Mouse (Mus musculus) lung, embryonic 16.5 days (tissue): ENCODE measurements around the gene Asb3. TPM values are rescaled to one million over a fixed set of nuclear protein-coding genes. Genes with fewer than 3 reads are reported as not detected.
A peak's percentile ranks its signal among the peaks of the same experiment; 100 is the strongest.

Experiments
- ATAC-seq: fragments of 200-750 bp; cut with Nextera tagmentation; 2 replicates; pipeline ENCODE4 v1.8.0; 2017; ENCODE audit warnings: low read depth, mild to moderate bottlenecking, moderate library complexity
- H3K27ac ChIP-seq: fragments of 300-500 bp; sonication (generic); 2 replicates; pipeline ENCODE4 v1.5.1; 2014; ENCODE audit warnings: mild to moderate bottlenecking, control low read depth, low read length
- H3K27me3 ChIP-seq: fragments of 300-500 bp; sonication (generic); 2 replicates; pipeline ENCODE4 v1.6.1; 2014; ENCODE audit warnings: low read depth, low read length, mixed read lengths; ENCODE audit not compliant: control insufficient read depth, insufficient read depth
- H3K36me3 ChIP-seq: fragments of 300-500 bp; sonication (generic); 2 replicates; pipeline ENCODE4 v1.6.1; 2014; ENCODE audit warnings: low read length; ENCODE audit not compliant: control insufficient read depth, insufficient read depth
- H3K4me1 ChIP-seq: fragments of 300-500 bp; sonication (generic); replicated peaks from 2 replicates; pipeline ENCODE4 v1.6.1; 2014; ENCODE audit warnings: low read length, mixed read lengths; ENCODE audit not compliant: control insufficient read depth, insufficient read depth
- H3K4me2 ChIP-seq: fragments of 300-500 bp; sonication (generic); 2 replicates; pipeline ENCODE4 v1.6.1; 2014; ENCODE audit warnings: low read depth, low read length, control low read depth
- H3K4me3 ChIP-seq: fragments of 300-500 bp; sonication (generic); 2 replicates; pipeline ENCODE4 v1.5.1; 2014; ENCODE audit warnings: mild to moderate bottlenecking, low read length, control low read depth
- H3K9ac ChIP-seq: fragments of 300-500 bp; sonication (generic); 2 replicates; pipeline ENCODE4 v1.6.1; 2014; ENCODE audit warnings: low read length, control low read depth
- H3K9me3 ChIP-seq: fragments of 300-500 bp; sonication (generic); 2 replicates; pipeline ENCODE4 v1.6.1; 2016; ENCODE audit warnings: low read length; ENCODE audit not compliant: control insufficient read depth
- WGBS: fragments of 180-500 bp; shearing (Covaris S2); extraction: QIAGEN DNeasy Blood & Tissue Kit; methylation state at CpG from one replicate; pipeline ENCODE4 v1.1.7; 2014; 5-methylcytosine and 5-hydroxymethylcytosine counted together
- polyA plus RNA-seq: library from polyadenylated mRNA; unstranded; fragments of >200 nt; fragmentation: Nextera tagmentation; extraction: Ambion mirVana; gene quantifications from 2 replicates; pipeline ENCODE4 v1.2.1, GENCODE M21; 2015

The Asb3 gene
- polyA plus RNA-seq, 1 experiment from 2014 or later: 30.5 TPM

DNA sequence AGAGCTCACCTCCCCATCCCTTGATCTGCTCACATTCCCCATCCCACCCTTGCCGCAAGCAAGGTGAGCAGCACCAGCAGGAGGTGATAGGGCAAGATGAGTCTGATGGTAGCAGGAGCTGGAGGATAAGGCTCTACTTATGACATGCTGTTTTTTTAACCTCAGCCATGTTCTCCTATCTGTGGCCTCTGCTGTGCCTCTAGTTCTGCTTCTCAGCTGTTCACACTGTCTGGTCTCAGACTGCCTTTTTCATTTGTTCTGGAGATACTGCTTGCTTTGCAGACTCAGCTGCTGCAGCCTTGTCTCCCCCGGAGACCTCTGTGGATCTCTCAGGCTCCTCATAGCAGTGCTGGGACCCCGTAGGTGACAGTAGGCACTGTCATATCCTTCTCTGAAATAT is 38.1 kb downstream of the Asb3 start:
- H3K27ac ChIP-seq: no peak overlapping the region
- no peaks in the 10 kb centered on the region for H3K27me3 ChIP-seq
- H3K9me3 ChIP-seq: no peaks in the 10 kb centered on the region
- 85% methylated on average over 3 of the region's 3 CpGs for WGBS
- H3K9ac ChIP-seq: no peak overlapping the region
- peaks cover 4% of the 10 kb centered on the region; the same call in 1 of the 2 replicates for H3K36me3 ChIP-seq
- no peaks in the 10 kb centered on the region for H3K4me1 ChIP-seq
- no peak overlapping the region for H3K4me2 ChIP-seq
- H3K4me3 ChIP-seq: no peak overlapping the region
- no peak for ATAC-seq

DNA sequence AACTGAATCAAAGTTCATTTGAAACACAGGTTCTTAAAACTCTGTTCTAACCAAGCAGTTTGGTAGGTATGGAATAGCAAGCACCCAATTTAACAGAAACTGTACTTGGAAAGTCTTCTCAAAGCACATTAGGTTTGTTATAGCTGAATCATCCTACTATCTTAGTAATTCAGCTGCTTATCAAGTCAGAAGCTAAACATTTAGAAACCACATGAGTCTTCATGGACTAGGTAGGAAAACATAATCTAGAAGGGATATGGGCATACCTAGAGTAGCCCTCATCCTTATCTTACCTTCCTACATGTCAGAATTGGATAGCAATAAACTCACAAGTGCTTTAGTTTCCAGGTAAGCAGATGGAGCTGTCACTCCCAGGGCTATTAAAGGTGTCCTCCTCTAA is 42.9 kb downstream of the Asb3 start:
- H3K36me3 ChIP-seq: peaks cover 12% of the 10 kb centered on the region
- H3K9ac ChIP-seq: no peak overlapping the region
- H3K4me1 ChIP-seq: no peaks in the 10 kb centered on the region
- ATAC-seq: no peak
- H3K4me3 ChIP-seq: no peak overlapping the region
- H3K27me3 ChIP-seq: no peaks in the 10 kb centered on the region
- H3K4me2 ChIP-seq: no peak overlapping the region
- H3K9me3 ChIP-seq: no peaks in the 10 kb centered on the region
- no peak overlapping the region for H3K27ac ChIP-seq

GRCm38 (mm10) chr11:30928498-30928897 is 43.3 kb downstream of the Asb3 start:
- no peak overlapping the region for H3K9ac ChIP-seq
- 82% methylated on average over 1 of the region's 1 CpGs for WGBS
- H3K27me3 ChIP-seq: no peaks in the 10 kb centered on the region
- peaks cover 12% of the 10 kb centered on the region for H3K36me3 ChIP-seq
- no peak overlapping the region for H3K27ac ChIP-seq
- ATAC-seq: no peak
- H3K4me2 ChIP-seq: no peak overlapping the region
- H3K4me1 ChIP-seq: no peaks in the 10 kb centered on the region
- no peak overlapping the region for H3K4me3 ChIP-seq
- no peaks in the 10 kb centered on the region for H3K9me3 ChIP-seq

GRCm38 (mm10) chr11:30943522-30943921 is 58.3 kb downstream of the Asb3 start:
- no peak overlapping the region for H3K4me2 ChIP-seq
- H3K9me3 ChIP-seq: no peaks in the 10 kb centered on the region
- H3K4me1 ChIP-seq: no peaks in the 10 kb centered on the region
- H3K27ac ChIP-seq: no peak overlapping the region
- no peak overlapping the region for H3K4me3 ChIP-seq
- H3K9ac ChIP-seq: no peak overlapping the region
- 91% methylated on average over 2 of the region's 2 CpGs for WGBS
- H3K27me3 ChIP-seq: no peaks in the 10 kb centered on the region
- ATAC-seq: no peak
- peaks cover 37% of the 10 kb centered on the region for H3K36me3 ChIP-seq

DNA sequence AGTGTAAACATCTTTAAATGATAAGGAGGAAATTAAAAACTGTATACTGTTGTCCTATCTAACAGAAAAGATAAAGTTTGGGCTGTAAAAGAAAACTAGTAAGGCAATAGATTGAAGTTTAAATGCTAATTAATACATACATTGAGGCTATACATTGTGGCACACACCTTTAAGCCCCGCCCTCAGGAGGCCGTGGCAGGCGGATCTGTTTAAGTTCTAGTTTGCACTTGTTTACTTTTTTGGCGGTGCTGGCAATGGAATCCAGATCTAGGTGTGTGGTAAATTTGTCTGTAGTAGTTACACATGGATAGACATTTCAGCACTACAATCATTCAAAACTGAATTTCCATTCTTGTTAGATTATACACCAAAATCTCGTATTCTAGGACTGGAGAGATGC is 67.6 kb downstream of the Asb3 start:
- Histone ChIP-seq H3K27ac (no peak overlapping the region), H3K27me3 (no peaks in the 10 kb centered on the region), H3K9me3 (peaks cover 5% of the 10 kb centered on the region; the same call in 1 of the 2 replicates), H3K4me3 (peak overlapping the region; percentile 77), H3K4me2 (peak overlapping the region; percentile 80), H3K4me1 (peaks cover 6% of the 10 kb centered on the region), H3K36me3 (peaks cover 19% of the 10 kb centered on the region), H3K9ac (peak overlapping the region; percentile 88)
- 36% methylated on average over 5 of the region's 5 CpGs for WGBS
- no peak for ATAC-seq

DNA sequence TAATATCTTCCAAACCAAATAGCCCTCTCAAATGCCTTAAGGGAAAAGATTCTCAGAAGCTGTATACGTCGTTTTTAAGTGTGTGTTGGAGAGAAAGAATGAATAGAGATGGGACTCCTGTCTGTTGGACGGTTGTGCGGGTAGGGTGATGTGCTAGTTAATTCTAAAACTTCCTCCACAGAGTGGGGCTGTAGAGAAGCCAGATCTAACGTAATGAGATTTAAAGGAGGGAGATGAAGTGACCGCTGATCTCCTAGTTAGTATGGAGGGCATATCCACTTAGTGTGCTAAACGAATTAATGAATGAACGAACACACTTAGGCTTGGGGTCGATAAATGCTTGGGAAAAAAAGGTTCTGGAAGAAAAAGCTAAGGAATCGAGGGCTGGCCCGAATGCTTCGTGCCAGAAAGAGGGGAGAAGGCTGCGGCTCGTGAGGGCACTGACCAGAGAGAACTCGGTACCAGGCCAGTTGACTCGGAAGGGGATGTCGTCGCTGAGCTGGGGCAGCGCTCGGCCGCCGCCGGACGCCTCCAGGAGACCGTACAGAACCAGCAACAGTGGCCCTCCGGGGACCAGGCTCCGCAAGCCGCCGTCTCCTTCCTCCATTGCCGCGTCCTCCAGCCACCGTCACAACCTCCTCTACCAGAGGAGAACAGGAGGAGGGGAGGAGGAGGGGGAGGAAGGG is 68.4 kb downstream of the Asb3 start:
- Histone ChIP-seq H3K9ac (peak overlapping the region; percentile 88), H3K4me3 (peak overlapping the region; percentile 77), H3K36me3 (peaks cover 14% of the 10 kb centered on the region), H3K27me3 (no peaks in the 10 kb centered on the region), H3K4me2 (peak overlapping the region; percentile 80), H3K9me3 (peaks cover 5% of the 10 kb centered on the region; the same call in 1 of the 2 replicates), H3K4me1 (peaks cover 6% of the 10 kb centered on the region), H3K27ac (peak overlapping the region; percentile 80)
- under 1% methylated on average over 26 of the region's 32 CpGs for WGBS
- ATAC-seq: peak; percentile 89

GRCm38 (mm10) chr11:30954279-30954725 is 69.1 kb downstream of the Asb3 start, which contains the start of gene Erlec1:
Erlec1 (minus strand) TSS chr11:30954335.
- under 1% methylated on average over 40 of the region's 40 CpGs for WGBS
- peak; percentile 99 for ATAC-seq
- peaks cover 5% of the 10 kb centered on the region; the same call in 1 of the 2 replicates for H3K9me3 ChIP-seq
- peaks cover 12% of the 10 kb centered on the region for H3K36me3 ChIP-seq
- H3K4me2 ChIP-seq: peak within 1 kb of the TSS; percentile 84
- no peaks in the 10 kb centered on the region for H3K27me3 ChIP-seq
- H3K9ac ChIP-seq: peak within 1 kb of the TSS; percentile 88
- peak within 1 kb of the TSS; percentile 77 for H3K4me3 ChIP-seq
- peak within 1 kb of the TSS; percentile 86 for H3K27ac ChIP-seq
- peaks cover 6% of the 10 kb centered on the region for H3K4me1 ChIP-seq

GRCm38 (mm10) chr11:30985237-30985636 is 100.0 kb downstream of the Asb3 start:
- Histone ChIP-seq H3K9me3 (no peaks in the 10 kb centered on the region), H3K4me2 (peak overlapping the region; percentile 14; the same call in 1 of the 2 replicates), H3K4me1 (peaks cover 4% of the 10 kb centered on the region), H3K4me3 (no peak overlapping the region), H3K27ac (no peak overlapping the region), H3K9ac (no peak overlapping the region), H3K27me3 (no peaks in the 10 kb centered on the region), H3K36me3 (no peaks in the 10 kb centered on the region)
- WGBS: 36% methylated on average over 2 of the region's 2 CpGs
- ATAC-seq: no peak

DNA sequence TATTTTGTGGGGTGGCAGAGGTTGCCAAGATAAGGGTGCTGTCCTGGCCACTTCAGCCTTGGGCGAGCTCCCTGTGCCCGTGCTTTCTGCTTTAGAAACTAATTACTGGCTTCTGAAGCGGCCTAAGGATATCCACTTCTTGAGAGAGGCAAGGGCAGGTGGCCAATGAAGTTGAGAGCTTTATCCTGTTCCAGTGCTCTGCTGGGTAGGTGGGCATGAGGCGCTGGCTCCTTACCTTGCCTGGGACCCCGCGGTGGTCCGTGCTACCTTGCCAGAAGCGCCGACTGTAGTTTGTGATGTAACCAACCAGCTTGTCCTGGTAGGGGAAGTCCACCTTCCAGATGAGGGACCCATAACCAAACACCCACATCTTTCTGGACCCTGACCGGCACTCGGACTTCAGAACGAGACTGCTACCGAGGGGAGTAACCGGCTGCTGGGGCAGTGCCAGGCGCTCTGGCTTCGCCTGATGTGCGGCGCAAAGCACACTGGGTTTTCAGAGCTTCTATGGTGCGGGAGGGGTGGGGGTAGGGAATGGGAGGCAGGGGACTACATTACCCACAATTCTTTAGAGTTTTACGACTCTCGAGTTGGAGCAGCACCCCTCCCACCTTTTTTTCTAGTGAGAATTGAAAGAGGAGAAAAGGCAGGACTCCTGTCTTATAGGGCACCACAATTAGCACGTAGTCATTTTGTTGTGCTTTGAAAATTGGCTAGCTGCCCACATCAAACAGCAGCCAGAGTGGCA is 100.8 kb downstream of the Asb3 start, which contains the start of gene Chac2:
Gene Chac2, minus strand, starts transcription at position 474 of the 748 bp plus-strand sequence.
- peak within 1 kb of the TSS; percentile 80 for H3K4me2 ChIP-seq
- peaks cover 4% of the 10 kb centered on the region for H3K4me1 ChIP-seq
- H3K4me3 ChIP-seq: peak within 1 kb of the TSS; percentile 74
- H3K36me3 ChIP-seq: no peaks in the 10 kb centered on the region
- no peaks in the 10 kb centered on the region for H3K27me3 ChIP-seq
- no peaks in the 10 kb centered on the region for H3K9me3 ChIP-seq
- ATAC-seq: peak; percentile 98
- under 1% methylated on average over 22 of the region's 22 CpGs for WGBS
- H3K9ac ChIP-seq: peak within 1 kb of the TSS; percentile 83
- H3K27ac ChIP-seq: peak within 1 kb of the TSS; percentile 83
